Mouse (Mus musculus) liver (tissue): Measurements from ENCODE around the gene Mfap3.
"Not testable (repeated sequence)": the region's sequence is repeated elsewhere in the genome, so short reads cannot be mapped to it uniquely, and the experiment has no call there.

Source experiments
- DNase-seq: peaks from one replicate; pipeline ENCODE4 v3.0.0-alpha.2; 2020; ENCODE audit warnings: mixed read lengths

Mfap3 gene

GRCm38 (mm10) chr11:57531300-57531950 lies 13.0 kb downstream of the Mfap3 start:
- no peak for DNase-seq

- DNase-seq: no peak
Measured at GRCm38 (mm10) chr11:57532306-57532705, 13.8 kb downstream of the Mfap3 start.

GRCm38 (mm10) chr11:57535912-57536311 lies 17.4 kb downstream of the Mfap3 start:
- no peak for DNase-seq

GRCm38 (mm10) chr11:57539841-57540418 lies 21.5 kb downstream of the Mfap3 start:
- no peak for DNase-seq

- no peak for DNase-seq
Measured at GRCm38 (mm10) chr11:57540681-57541080, 22.2 kb downstream of the Mfap3 start.

GRCm38 (mm10) chr11:57548618-57549550 lies 30.4 kb downstream of the Mfap3 start:
- DNase-seq: peak; percentile 84

GRCm38 (mm10) chr11:57550230-57550629 lies 31.8 kb downstream of the Mfap3 start:
- DNase-seq: no peak

GRCm38 (mm10) chr11:57551016-57551415 lies 32.6 kb downstream of the Mfap3 start:
- DNase-seq: no peak

GRCm38 (mm10) chr11:57553015-57553780 lies 34.7 kb downstream of the Mfap3 start:
- DNase-seq: no peak

GRCm38 (mm10) chr11:57557936-57558335 lies 39.5 kb downstream of the Mfap3 start:
- DNase-seq: not testable (repeated sequence)

- no peak for DNase-seq
Measured at GRCm38 (mm10) chr11:57564564-57564963, 46.1 kb downstream of the Mfap3 start.

- no peak for DNase-seq
Measured at GRCm38 (mm10) chr11:57566091-57567035, 47.9 kb downstream of the Mfap3 start.

GRCm38 (mm10) chr11:57568950-57569490 lies 50.6 kb downstream of the Mfap3 start:
- DNase-seq: no peak

GRCm38 (mm10) chr11:57571035-57571434 lies 52.6 kb downstream of the Mfap3 start:
- DNase-seq: no peak

GRCm38 (mm10) chr11:57573686-57574274 lies 55.3 kb downstream of the Mfap3 start:
- DNase-seq: no peak

GRCm38 (mm10) chr11:57576871-57577515 lies 58.5 kb downstream of the Mfap3 start:
- DNase-seq: no peak

- DNase-seq: peak; percentile 23
Measured at GRCm38 (mm10) chr11:57582818-57583635, 64.6 kb downstream of the Mfap3 start.
